Mouse (Mus musculus) kidney, adult 2 months (tissue): Measurements from ENCODE around the gene Tymp.

Experiments used
- CTCF ChIP-seq: fragments of 200-500 bp; conservative IDR thresholded peaks from 2 replicates; pipeline ENCODE4 v1.5.1; 2011; ENCODE audit warnings: low read depth, mild to moderate bottlenecking, control low read depth, low read length, moderate library complexity, mixed read lengths; ENCODE audit not compliant: insufficient read depth, insufficient read length
- POLR2A ChIP-seq: fragments of 200-500 bp; IDR thresholded peaks from one replicate; pipeline ENCODE4 v1.6.1; 2011; ENCODE audit warnings: low read depth, low read length, control low read depth

DNA sequence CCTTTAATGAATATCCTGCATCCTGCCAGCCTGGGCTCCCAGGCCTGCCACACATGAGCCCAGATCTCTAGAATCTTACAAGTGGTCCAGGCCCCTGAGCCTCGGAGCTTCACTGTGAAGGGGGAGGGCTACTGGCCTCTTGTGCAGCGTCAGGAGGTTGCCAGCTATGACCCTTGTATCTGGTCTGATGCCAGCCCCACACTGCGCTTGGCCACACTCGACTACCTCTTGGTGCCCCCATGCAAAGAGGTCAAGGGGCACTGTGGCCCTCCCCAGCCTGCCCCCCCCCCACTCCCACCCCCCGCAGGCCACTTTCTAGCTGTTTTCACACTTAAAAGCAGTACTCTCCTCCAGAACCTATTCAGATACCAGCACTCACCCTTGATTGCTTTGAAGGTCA lies 50.4 kb downstream of the Tymp start:
- TF ChIP-seq POLR2A (no peak), CTCF (no peak)
